Mouse (Mus musculus) small intestine, adult 10 weeks (tissue): ENCODE results near the gene Erich6. TPM values are rescaled to one million over a fixed set of nuclear protein-coding genes. Genes with fewer than 3 reads are reported as not detected.

Experiments used
- polyA plus RNA-seq: library from polyadenylated mRNA; stranded (reverse); fragments of 350-450 nt; fragmentation: Illumina TruSeq; extraction: RNeasy Lipid Tissue Mini Kit (QIAGEN cat#74804); gene quantifications from one replicate; pipeline ENCODE4 v1.2.3, GENCODE M21; 2014; ENCODE audit warnings: low replicate concordance

Erich6 gene
- polyA plus RNA-seq = not detected

GRCm38 (mm10) chr3:58636406-58637295 is at the start of gene Erich6:
Gene Erich6 (minus strand): TSS chr3:58637207.

DNA sequence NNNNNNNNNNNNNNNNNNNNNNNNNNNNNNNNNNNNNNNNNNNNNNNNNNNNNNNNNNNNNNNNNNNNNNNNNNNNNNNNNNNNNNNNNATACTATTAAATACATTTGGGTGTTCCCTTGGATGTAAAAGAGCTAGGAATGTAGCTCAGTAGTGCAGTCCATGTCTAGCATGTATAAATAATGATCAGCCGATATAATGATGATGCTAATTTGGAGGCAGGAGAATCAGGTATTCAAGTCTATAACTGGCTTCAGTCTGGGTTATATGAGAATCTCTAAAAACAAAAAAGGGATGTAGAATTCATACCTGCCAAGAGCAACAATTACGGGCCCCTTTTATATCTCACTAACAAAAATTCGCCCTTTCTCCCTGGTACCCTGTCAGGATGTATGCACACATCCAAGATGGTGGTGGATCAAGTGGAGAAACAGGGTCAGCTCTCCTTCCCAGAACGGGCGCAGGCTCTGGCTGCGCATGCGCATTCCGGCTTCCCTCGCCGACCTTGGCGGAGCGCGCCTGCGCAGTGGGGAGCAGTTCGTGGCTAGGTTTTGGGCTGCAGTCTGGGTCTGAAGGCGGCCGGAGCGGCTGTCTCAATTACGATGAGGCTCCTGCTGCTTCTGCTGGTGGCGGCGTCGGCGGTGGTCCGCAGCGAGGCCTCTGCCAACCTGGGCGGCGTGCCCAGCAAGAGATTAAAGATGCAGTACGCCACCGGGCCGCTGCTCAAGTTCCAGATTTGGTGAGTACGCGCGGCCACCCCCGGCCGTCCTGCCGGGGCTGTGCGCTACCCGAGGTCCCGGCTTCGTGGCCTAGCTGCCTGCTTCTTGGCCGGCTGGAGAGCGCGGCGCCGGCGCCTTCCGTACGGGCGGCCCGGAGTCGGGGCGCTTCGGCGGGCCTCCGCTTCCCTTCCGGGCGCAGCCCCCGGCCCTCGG is 60.6 kb downstream of the Erich6 start, which contains the start of gene Selenot:
TSS of gene Selenot (plus strand) at position 500 of the 930 bp plus-strand sequence.

Other genes starting within 250 kb of the Erich6 start
- 32.7 TPM for gene Tsc22d2, start 222.5 kb downstream of the Erich6 start, polyA plus RNA-seq
- 171 TPM for gene Eif2a, start 111.4 kb downstream of the Erich6 start, polyA plus RNA-seq
- 427 TPM for gene Serp1, start 111.3 kb downstream of the Erich6 start, polyA plus RNA-seq
- gene Selenot, start 60.6 kb downstream of the Erich6 start, polyA plus RNA-seq = 403 TPM
- 4.6 TPM for gene Siah2, start 55.2 kb upstream of the Erich6 start, polyA plus RNA-seq
- not detected for gene Mindy4b-ps, start 185.1 kb upstream of the Erich6 start, polyA plus RNA-seq
- not detected for gene Clrn1, start 248.1 kb upstream of the Erich6 start, polyA plus RNA-seq